Mouse (Mus musculus): Measurements from ENCODE around the gene Pappa. TPM values are rescaled to one million over a fixed set of nuclear protein-coding genes. Genes with fewer than 3 reads are reported as not detected.

The Pappa gene
- total and polyA plus RNA-seq, 2 experiments from 2014 or later, result 0.57 to 3.7 TPM

DNA sequence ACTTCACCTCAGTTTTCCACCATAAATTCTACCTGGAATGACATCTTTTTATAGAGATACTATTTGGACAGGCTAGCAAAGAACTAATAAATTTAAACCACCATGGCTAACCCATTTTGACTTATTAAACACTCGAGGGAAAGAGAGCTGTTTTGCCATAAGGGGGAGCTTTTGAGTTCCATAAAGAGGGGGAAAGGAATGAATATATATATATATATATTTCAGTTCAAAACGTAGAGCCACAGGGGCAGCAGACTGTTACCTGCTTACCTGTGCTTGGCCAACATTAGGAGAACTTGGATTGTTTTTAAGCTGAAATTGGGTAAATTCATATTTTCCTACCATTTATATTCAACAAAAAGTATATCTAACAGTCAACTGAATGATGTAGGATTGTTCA is 1.1 kb upstream of the Pappa start:
- Histone ChIP-seq H3K36me3 (ENCODE audit: insufficient read depth, low read length) (no peaks in the 10 kb centered on the region), H3K27ac (ENCODE audit: low read depth, low read length) (no peak overlapping the region), H3K9me3 (ENCODE audit: low read length) (no peaks in the 10 kb centered on the region), H3K4me3 (ENCODE audit: low read depth, low read length) (no peak overlapping the region), H3K9ac (replicated peaks; ENCODE audit: low read length, poor library complexity, severe bottlenecking) (no peak overlapping the region), H3K4me2 (ENCODE audit: low read depth, low read length, poor library complexity, severe bottlenecking) (no peak overlapping the region; the same call in 1 of the 2 replicates), H3K27me3 (ENCODE audit: insufficient read depth, low read length) (peaks cover 5% of the 10 kb centered on the region), H3K4me1 (ENCODE audit: insufficient read depth, low read length) (no peaks in the 10 kb centered on the region; the same call in 1 of the 2 replicates)
- DNase-seq (ENCODE audit: low spot score), result peak; percentile 42
- peak; percentile 53 for TF ChIP-seq CTCF (IDR thresholded peaks at IDR 0.05)
- WGBS, result 0% methylated on average over 2 of the region's 2 CpGs
- no peak for ATAC-seq (ENCODE audit: low FRiP score)

DNA sequence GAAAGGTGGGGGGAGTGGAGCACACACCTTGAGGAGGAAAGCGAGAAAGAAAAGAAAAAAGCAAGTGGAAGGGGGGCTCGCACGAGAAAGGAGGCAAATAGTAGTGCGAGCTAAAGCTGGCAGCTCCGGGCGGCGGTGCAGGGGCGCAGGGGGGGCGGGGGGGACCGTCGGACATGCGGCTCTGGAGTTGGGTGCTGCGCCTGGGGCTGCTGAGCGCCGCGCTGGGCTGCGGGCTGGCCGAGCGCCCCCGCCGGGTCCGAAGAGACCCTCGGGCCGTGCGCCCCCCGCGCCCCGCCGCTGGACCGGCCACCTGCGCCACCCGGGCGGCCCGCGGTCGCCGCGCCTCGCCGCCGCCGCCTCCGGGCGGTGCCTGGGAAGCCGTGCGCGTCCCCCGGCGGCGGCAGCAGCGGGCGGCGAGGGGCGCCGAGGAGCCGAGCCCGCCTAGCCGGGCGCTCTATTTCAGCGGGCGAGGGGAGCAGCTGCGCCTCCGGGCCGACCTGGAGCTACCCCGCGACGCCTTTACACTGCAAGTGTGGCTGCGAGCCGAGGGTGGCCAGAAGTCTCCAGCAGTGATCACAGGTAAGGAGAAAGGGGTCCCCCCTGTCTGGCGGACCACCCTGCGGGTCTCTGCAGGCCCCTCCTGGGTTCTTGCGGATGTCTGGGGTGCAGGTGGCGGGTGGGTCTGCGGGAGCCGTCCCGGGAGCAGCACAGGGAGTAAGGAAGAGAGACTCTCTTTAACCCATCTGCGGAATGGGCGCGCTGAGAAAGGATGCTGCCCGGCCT is 586 bp downstream of the Pappa start:
- peaks cover 5% of the 10 kb centered on the region for H3K27me3 ChIP-seq (ENCODE audit: insufficient read depth, low read length)
- no peak for TF ChIP-seq CTCF (IDR thresholded peaks at IDR 0.05)
- peak overlapping the region; percentile 67 for H3K4me2 ChIP-seq (ENCODE audit: low read depth, low read length, poor library complexity, severe bottlenecking)
- WGBS, result under 1% methylated on average over 27 of the region's 80 CpGs
- peak overlapping the region; percentile 56 for H3K9ac ChIP-seq (replicated peaks; ENCODE audit: low read length, poor library complexity, severe bottlenecking)
- DNase-seq (ENCODE audit: low spot score), result no peak
- H3K4me3 ChIP-seq (ENCODE audit: low read depth, low read length), result peak overlapping the region; percentile 64
- no peaks in the 10 kb centered on the region; the same call in 1 of the 2 replicates for H3K4me1 ChIP-seq (ENCODE audit: insufficient read depth, low read length)
- H3K27ac ChIP-seq (ENCODE audit: low read depth, low read length), result no peak overlapping the region
- H3K36me3 ChIP-seq (ENCODE audit: insufficient read depth, low read length), result no peaks in the 10 kb centered on the region
- peak; percentile 38 for ATAC-seq (ENCODE audit: low FRiP score)
- H3K9me3 ChIP-seq (ENCODE audit: low read length), result no peaks in the 10 kb centered on the region

DNA sequence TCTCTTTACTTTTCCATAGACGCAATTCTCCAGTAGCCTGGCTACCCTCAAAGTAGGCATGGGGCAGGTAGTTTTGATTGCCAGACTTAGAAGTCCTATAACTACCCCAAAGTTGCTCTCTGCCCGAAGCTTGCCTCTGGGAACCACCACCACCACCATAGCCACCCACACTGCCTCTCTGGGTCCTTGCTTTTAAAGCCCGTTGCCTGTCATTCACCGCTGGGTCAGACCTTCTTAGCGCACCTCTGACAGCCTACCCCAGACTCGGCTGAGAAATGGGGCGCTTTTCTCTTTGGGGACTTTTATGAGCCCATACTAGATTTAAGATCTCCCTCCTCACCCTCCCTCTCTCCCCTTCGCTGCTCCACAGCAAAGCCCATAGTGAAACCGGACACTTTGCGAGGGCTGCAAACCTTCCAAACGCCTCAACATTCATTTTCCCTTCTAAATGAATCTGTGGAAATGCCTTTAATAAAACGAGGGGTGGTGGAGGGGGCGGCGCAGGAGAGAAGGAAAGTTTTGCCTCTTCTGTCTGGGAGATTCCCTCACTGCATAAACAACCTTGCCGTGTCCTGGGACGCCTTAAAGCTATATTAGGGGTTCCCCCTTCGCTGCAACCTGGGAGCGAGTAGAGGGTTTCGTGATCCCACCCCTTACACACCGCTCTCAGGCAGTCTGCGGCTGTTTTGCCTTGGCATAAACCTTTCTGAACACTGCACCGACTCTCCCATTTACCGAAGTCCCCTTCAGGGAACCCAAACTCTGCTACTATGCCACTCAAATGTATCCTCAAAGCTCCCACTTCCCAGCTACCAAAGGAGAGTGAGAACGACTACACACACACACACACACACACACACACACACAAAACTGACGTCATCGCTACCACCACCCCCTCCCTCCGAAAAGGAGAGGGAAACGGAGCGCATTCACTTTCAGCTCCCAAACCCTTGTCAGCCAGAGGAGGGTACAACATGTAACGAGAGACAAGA is 1.7 kb downstream of the Pappa start:
- Histone ChIP-seq H3K9ac (replicated peaks; ENCODE audit: low read length, poor library complexity, severe bottlenecking) (peak overlapping the region; percentile 50), H3K4me2 (ENCODE audit: low read depth, low read length, poor library complexity, severe bottlenecking) (peak overlapping the region; percentile 67), H3K27me3 (ENCODE audit: insufficient read depth, low read length) (peaks cover 5% of the 10 kb centered on the region), H3K9me3 (ENCODE audit: low read length) (no peaks in the 10 kb centered on the region), H3K36me3 (ENCODE audit: insufficient read depth, low read length) (no peaks in the 10 kb centered on the region), H3K4me1 (ENCODE audit: insufficient read depth, low read length) (no peaks in the 10 kb centered on the region; the same call in 1 of the 2 replicates), H3K27ac (ENCODE audit: low read depth, low read length) (no peak overlapping the region), H3K4me3 (ENCODE audit: low read depth, low read length) (peak overlapping the region; percentile 64)
- TF ChIP-seq CTCF (IDR thresholded peaks at IDR 0.05), result no peak
- peak; percentile 67 for ATAC-seq (ENCODE audit: low FRiP score)
- DNase-seq (ENCODE audit: low spot score), result peak; percentile 63
- WGBS, result under 1% methylated on average over 30 of the region's 30 CpGs

DNA sequence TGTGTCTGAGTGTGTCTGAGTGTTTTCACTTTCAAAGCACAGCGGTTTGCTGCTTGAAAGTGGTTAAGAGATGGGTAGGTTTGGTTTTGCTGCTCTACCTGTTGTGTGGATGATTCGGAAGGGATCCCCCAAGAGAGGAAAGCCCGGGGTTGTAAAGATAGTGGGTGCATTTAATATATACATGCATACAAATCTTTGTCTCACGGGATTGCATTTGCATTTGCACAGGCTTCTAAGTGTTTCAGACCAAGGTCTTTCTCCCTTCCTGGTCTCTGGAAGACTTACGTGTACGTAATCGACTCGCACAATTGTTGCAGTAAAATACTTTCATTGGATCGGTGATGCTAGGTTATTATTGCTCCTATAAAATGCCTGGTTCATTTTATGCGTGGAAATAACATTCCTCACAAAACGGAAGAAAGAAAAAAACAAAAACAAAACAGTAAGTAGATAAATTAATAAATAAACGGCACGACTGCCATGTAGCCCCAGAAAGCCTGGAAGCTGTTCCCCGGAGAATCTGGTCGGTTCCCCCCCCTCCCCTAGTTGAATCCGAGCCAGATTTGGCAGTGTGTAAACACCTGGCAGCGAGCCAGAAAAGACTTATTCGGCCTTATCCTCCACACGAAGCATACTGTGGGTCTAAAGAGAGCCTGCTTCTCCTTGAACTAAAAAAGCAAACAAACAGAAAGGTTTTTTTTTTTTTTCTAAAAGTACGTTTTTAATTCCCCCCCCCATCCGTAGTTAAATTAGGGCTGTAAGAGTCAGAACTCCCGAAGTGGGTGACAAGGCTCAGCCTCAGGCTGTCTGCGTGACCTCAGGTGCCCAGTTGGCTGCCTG is 2.7 kb downstream of the Pappa start:
- Histone ChIP-seq H3K9me3 (ENCODE audit: low read length) (no peaks in the 10 kb centered on the region), H3K36me3 (ENCODE audit: insufficient read depth, low read length) (no peaks in the 10 kb centered on the region), H3K4me1 (ENCODE audit: insufficient read depth, low read length) (no peaks in the 10 kb centered on the region; the same call in 1 of the 2 replicates), H3K9ac (replicated peaks; ENCODE audit: low read length, poor library complexity, severe bottlenecking) (peak overlapping the region; percentile 50), H3K27ac (ENCODE audit: low read depth, low read length) (no peak overlapping the region), H3K4me2 (ENCODE audit: low read depth, low read length, poor library complexity, severe bottlenecking) (peak overlapping the region; percentile 67), H3K4me3 (ENCODE audit: low read depth, low read length) (peak overlapping the region; percentile 64), H3K27me3 (ENCODE audit: insufficient read depth, low read length) (peaks cover 5% of the 10 kb centered on the region)
- ATAC-seq (ENCODE audit: low FRiP score) (peak; percentile 6; the same call in 1 of the 2 replicates), DNase-seq (ENCODE audit: low spot score) (peak; percentile 82)
- no peak for TF ChIP-seq CTCF (IDR thresholded peaks at IDR 0.05)
- 4% methylated on average over 23 of the region's 23 CpGs for WGBS

DNA sequence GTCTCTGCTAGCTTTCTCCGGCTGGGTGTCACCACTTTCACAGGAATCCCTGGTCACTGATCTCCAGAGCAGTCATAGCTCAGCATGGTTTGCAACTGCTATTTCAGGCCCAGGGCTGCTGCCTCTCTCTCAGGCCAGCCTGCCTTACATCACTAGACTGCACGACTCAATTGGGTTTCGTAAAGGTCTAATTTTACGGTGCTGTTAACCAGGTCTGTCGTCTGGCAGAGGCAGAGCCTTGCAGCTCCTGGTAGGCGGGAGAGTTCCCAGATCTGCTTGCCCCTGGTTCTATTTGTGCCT is 3.3 kb downstream of the Pappa start:
- Histone ChIP-seq H3K9ac (replicated peaks; ENCODE audit: low read length, poor library complexity, severe bottlenecking) (peak overlapping the region; percentile 50; the same call in 1 of the 2 replicates), H3K4me3 (ENCODE audit: low read depth, low read length) (no peak overlapping the region), H3K27me3 (ENCODE audit: insufficient read depth, low read length) (peaks cover 5% of the 10 kb centered on the region), H3K27ac (ENCODE audit: low read depth, low read length) (no peak overlapping the region), H3K4me2 (ENCODE audit: low read depth, low read length, poor library complexity, severe bottlenecking) (peak overlapping the region; percentile 67), H3K9me3 (ENCODE audit: low read length) (no peaks in the 10 kb centered on the region), H3K36me3 (ENCODE audit: insufficient read depth, low read length) (no peaks in the 10 kb centered on the region), H3K4me1 (ENCODE audit: insufficient read depth, low read length) (no peaks in the 10 kb centered on the region; the same call in 1 of the 2 replicates)
- WGBS, result 24% methylated on average over 6 of the region's 6 CpGs
- no peak for TF ChIP-seq CTCF (IDR thresholded peaks at IDR 0.05)
- ATAC-seq (ENCODE audit: low FRiP score) (no peak), DNase-seq (ENCODE audit: low spot score) (peak; percentile 22)
